Mouse (Mus musculus) ES-CJ7 (cell line): ENCODE measurements around the gene Fbxw2.
"Not testable (repeated sequence)": the region's sequence is repeated elsewhere in the genome, so short reads cannot be mapped to it uniquely, and the experiment has no call there.

Source experiments
- DNase-seq: peaks from one replicate; pipeline ENCODE4 v3.0.0; 2011; ENCODE audit warnings: low read depth, low spot score

Fbxw2 gene

DNA sequence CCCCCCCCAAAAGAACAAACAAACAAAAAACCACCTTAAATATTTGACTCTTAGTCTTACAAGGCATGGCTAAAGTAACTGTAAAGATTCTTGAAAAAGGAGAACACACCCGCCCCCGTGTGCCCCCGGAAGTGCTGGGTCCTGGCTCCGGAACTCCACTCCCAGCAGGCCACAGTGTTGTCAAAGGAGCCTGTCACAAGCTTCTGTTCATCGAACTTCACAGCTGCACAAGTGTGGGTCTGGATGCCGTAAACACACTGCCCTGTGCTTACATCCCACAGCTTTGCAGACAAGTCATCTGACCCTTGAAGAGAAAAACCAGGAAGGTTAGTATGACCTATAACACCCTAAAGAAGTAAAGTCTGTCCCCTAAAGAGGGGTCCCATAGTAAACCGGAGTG is 13.4 kb downstream of the Fbxw2 start:
- DNase-seq = no peak

- no peak for DNase-seq
Measured at GRCm38 (mm10) chr2:34810775-34811174, 15.3 kb downstream of the Fbxw2 start.

DNA sequence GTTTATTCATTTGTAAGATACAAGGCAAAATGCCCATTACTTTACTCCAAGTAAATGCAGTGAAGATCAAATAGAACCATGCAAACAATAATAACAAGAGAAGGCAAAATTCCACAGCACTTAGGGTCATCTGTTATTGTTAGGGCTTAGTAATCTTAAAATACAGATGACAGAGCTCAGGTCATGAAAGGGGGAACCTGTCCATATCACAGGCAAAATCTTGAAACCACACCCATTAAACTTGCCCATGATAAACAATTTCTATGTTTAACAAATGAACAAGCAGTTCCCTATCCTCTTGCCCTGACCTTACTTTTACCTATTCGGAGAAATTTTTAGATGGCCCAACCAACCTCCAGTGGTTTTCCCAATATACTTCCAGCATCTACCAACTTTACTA is 16.5 kb downstream of the Fbxw2 start:
- DNase-seq = no peak

- DNase-seq = no peak
Measured at GRCm38 (mm10) chr2:34808057-34808456, 18.1 kb downstream of the Fbxw2 start.

- DNase-seq = no peak
Measured at GRCm38 (mm10) chr2:34805364-34805950, 20.7 kb downstream of the Fbxw2 start.

GRCm38 (mm10) chr2:34804815-34805214 is 21.3 kb downstream of the Fbxw2 start:
- no peak for DNase-seq

GRCm38 (mm10) chr2:34804172-34804571 is 21.9 kb downstream of the Fbxw2 start:
- DNase-seq = no peak

GRCm38 (mm10) chr2:34803746-34804145 is 22.4 kb downstream of the Fbxw2 start:
- no peak for DNase-seq

GRCm38 (mm10) chr2:34802565-34803245 is 23.4 kb downstream of the Fbxw2 start:
- not testable (repeated sequence) for DNase-seq

GRCm38 (mm10) chr2:34801516-34802482 is 24.3 kb downstream of the Fbxw2 start:
- DNase-seq = peak; percentile 99

GRCm38 (mm10) chr2:34800371-34800770 is 25.7 kb downstream of the Fbxw2 start:
- no peak for DNase-seq

- peak; percentile 86 for DNase-seq
Measured at GRCm38 (mm10) chr2:34799357-34800256, 26.5 kb downstream of the Fbxw2 start, which contains the start of gene Rabepk. Rabepk (minus strand) TSS chr2:34799912.

GRCm38 (mm10) chr2:34795426-34795825 is 30.7 kb downstream of the Fbxw2 start:
- DNase-seq = no peak

DNA sequence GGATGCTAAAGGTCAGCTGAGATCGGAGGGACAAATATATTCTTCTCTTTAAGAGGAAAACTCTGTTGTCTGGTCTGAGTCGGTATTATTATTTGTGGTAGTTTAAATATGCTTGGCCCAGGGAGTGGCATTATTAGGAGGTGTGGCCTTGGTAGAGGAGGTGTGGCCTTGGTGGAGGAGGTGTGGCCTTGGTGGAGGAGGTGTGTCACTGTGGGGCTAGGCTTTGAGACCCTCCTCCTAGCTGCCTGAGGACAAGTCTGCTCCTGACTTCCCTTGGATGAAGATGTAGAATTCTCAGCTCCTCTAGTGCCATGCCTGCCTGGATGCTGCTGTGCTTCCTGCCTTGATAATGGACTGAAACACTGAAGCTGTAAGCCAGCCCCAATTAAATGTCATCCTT is 31.6 kb downstream of the Fbxw2 start:
- peak; percentile 33 for DNase-seq

- DNase-seq = not testable (repeated sequence)
Measured at GRCm38 (mm10) chr2:34792543-34792942, 33.6 kb downstream of the Fbxw2 start.

GRCm38 (mm10) chr2:34790282-34790681 is 35.8 kb downstream of the Fbxw2 start:
- no peak for DNase-seq

- DNase-seq = peak; percentile 74
Measured at GRCm38 (mm10) chr2:34784085-34784484, 42.0 kb downstream of the Fbxw2 start.

DNA sequence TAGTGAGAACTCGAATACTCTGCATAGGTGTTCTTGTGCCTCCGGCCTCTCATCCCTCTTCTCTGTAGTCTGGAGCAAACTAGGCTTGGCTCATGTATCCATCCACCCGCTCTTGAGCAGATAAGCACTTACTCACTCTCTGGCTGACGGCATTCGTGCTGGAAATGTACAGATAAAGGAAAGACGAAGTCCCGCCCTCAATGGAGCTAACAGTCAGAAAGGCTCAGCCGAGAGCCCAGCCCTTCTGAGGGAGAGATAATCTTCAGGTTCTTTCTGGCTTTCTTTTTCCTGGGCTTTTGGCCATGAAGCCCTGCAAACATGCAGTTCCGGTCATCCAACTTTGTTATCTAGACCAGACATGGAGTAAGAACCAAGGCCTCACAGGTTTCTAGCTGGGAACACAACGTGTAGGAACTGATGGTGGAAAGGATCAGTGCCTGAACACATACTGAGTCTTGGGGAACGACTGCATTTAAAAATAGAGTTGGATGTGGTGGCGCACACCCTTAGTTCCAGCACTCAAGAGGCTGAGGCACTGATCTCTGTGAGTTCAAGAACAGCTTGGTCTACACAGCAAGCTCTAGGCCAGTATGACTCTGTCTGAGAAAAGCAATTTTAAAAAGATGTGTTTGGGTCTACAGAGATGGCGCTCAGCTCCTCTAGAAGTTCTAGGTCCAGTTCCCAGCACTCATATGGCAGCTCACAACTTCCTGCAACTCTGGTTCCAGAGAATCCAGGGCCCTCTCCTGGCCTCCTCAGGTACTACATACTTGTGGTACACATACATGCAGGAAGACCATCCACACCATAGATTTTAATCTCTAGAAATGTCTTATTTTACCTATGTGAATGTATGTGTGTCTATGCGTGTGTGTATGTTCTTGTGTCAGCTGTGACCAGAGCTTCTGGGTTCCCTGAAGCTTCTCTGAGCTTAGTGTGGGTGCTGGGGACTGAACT is 42.8 kb downstream of the Fbxw2 start:
- peak; percentile 24 for DNase-seq

- no peak for DNase-seq
Measured at GRCm38 (mm10) chr2:34777237-34777868, 48.8 kb downstream of the Fbxw2 start.

DNA sequence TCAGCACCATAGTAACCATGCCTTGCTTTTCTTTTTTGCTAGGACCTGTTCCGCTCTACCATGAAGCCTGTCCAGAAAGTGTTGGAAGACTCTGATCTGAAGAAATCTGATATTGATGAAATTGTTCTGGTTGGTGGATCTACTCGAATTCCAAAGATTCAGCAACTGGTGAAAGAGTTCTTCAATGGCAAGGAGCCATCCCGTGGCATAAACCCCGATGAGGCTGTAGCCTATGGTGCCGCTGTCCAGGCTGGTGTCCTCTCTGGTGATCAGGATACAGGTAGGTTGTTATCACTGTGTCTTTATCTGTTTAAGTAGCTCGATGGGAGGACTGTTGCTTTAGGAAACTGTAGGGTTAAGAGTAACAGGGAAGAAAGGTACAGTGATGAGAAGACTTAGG is 51.6 kb downstream of the Fbxw2 start:
- no peak for DNase-seq
